ENCODE assay signal across 16 mouse cellular contexts in the genomic region with DNA sequence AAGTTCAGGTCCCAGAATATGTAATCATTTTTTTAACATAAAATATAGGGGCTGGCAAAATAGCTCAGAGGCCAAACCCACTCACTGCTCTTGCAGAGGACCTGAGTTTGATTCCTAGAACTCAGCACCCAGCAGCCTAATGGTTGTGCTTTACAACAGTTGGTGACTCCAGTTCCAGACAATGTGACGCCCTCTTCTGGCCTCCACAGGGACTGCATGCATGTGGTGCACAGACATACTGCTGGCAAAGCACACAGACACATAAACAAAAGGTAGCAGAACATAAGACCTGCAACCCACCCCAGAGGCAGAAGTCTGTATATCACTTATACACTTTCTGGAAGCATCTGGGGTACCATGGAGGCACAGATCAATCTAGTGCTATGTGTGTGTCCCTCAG.
DNase-seq lines count a peak whose midpoint lies in the region; ATAC-seq and TF ChIP-seq lines count a peak whose summit lies in the region.
"Had no signal": no experiment of that assay in that cellular context is flagged by ENCODE, and none has a peak within 500 bp of the region (broad histone marks: within the 10 kb centered on the region; RNA-seq: fewer than 3 reads in every experiment).

No protein-coding gene starts in this region.

- peaks cover 26% of the 10 kb centered on the region for H3K4me1 ChIP-seq in hindbrain, embryonic 12.5 days
- peaks cover 15% of the 10 kb centered on the region for H3K4me1 ChIP-seq in hindbrain, embryonic 14.5 days (replicated peaks; ENCODE audit: control insufficient read depth, insufficient read depth, low read length)
- H3K4me1 ChIP-seq in midbrain, embryonic 10.5 days: peaks cover 59% of the 10 kb centered on the region
- H3K4me1 ChIP-seq in midbrain, embryonic 16.5 days (ENCODE audit: control insufficient read depth, insufficient read depth, low read length): peaks cover 16% of the 10 kb centered on the region
- H3K4me1 ChIP-seq in liver, embryonic 12.5 days: peaks cover 52% of the 10 kb centered on the region
- no peaks in the 10 kb centered on the region; the same call in 1 of the 2 replicates for H3K4me1 ChIP-seq in midbrain, postnatal 0 days (ENCODE audit: insufficient read depth, low read length)

- H3K27me3 ChIP-seq in hindbrain, embryonic 12.5 days: peaks cover 6% of the 10 kb centered on the region; the same call in 1 of the 2 replicates
- H3K27me3 ChIP-seq in hindbrain, embryonic 14.5 days (ENCODE audit: control insufficient read depth, insufficient read depth, low read length): no peaks in the 10 kb centered on the region
- H3K27me3 ChIP-seq in midbrain, embryonic 10.5 days (ENCODE audit: low read depth, poor library complexity, severe bottlenecking): peaks cover 12% of the 10 kb centered on the region
- H3K27me3 ChIP-seq in midbrain, embryonic 16.5 days (ENCODE audit: control insufficient read depth, insufficient read depth, low read depth, low read length): no peaks in the 10 kb centered on the region; the same call in 1 of the 2 replicates
- peaks cover 19% of the 10 kb centered on the region for H3K27me3 ChIP-seq in liver, embryonic 12.5 days (replicated peaks)
- no peaks in the 10 kb centered on the region for H3K27me3 ChIP-seq in midbrain, postnatal 0 days (ENCODE audit: insufficient read depth, low read length)

- H3K9me3 ChIP-seq in hindbrain, embryonic 12.5 days (replicated peaks): no peaks in the 10 kb centered on the region
- no peaks in the 10 kb centered on the region for H3K9me3 ChIP-seq in hindbrain, embryonic 14.5 days (ENCODE audit: control insufficient read depth, low read length)
- H3K9me3 ChIP-seq in midbrain, embryonic 10.5 days (replicated peaks): no peaks in the 10 kb centered on the region
- H3K9me3 ChIP-seq in midbrain, embryonic 16.5 days (replicated peaks; ENCODE audit: control insufficient read depth, low read length, poor library complexity, severe bottlenecking): no peaks in the 10 kb centered on the region
- no peaks in the 10 kb centered on the region for H3K9me3 ChIP-seq in liver, embryonic 12.5 days (replicated peaks)
- H3K9me3 ChIP-seq in midbrain, postnatal 0 days (ENCODE audit: low read length): no peaks in the 10 kb centered on the region
- H3K9me3 ChIP-seq: heart, embryonic 13.5 days; limb, embryonic 12.5 days had no signal

- H3K36me3 ChIP-seq in hindbrain, embryonic 12.5 days: no peaks in the 10 kb centered on the region
- H3K36me3 ChIP-seq in hindbrain, embryonic 14.5 days (replicated peaks; ENCODE audit: control insufficient read depth, insufficient read depth): no peaks in the 10 kb centered on the region
- H3K36me3 ChIP-seq in midbrain, embryonic 10.5 days: no peaks in the 10 kb centered on the region
- H3K36me3 ChIP-seq in midbrain, embryonic 16.5 days (ENCODE audit: control insufficient read depth, insufficient read depth, low read length): no peaks in the 10 kb centered on the region
- no peaks in the 10 kb centered on the region for H3K36me3 ChIP-seq in liver, embryonic 12.5 days
- no peaks in the 10 kb centered on the region for H3K36me3 ChIP-seq in midbrain, postnatal 0 days (ENCODE audit: insufficient read depth, low read length)
- H3K36me3 ChIP-seq: heart, embryonic 13.5 days; limb, embryonic 12.5 days had no signal

- H3K9ac ChIP-seq in hindbrain, embryonic 12.5 days: no peak overlapping the region
- H3K9ac ChIP-seq in hindbrain, embryonic 14.5 days: no peak overlapping the region
- H3K9ac ChIP-seq in midbrain, embryonic 16.5 days (ENCODE audit: low read depth, low read length): no peak overlapping the region
- no peak overlapping the region for H3K9ac ChIP-seq in liver, embryonic 12.5 days
- H3K9ac ChIP-seq in midbrain, postnatal 0 days (replicated peaks; ENCODE audit: low read length, poor library complexity, severe bottlenecking): no peak overlapping the region
- H3K9ac ChIP-seq: heart, embryonic 13.5 days; limb, embryonic 12.5 days had no signal

- ATAC-seq in hindbrain, embryonic 12.5 days (ENCODE audit: low FRiP score): no peak
- no peak for ATAC-seq in hindbrain, embryonic 14.5 days (ENCODE audit: low FRiP score)
- no peak for ATAC-seq in midbrain, embryonic 16.5 days
- ATAC-seq in liver, embryonic 12.5 days: no peak
- ATAC-seq in midbrain, postnatal 0 days (ENCODE audit: low FRiP score): no peak
- ATAC-seq: forebrain, embryonic 14.5 days had no signal

- DNase-seq in hindbrain, embryonic 14.5 days (ENCODE audit: low spot score): no peak
- DNase-seq in midbrain, embryonic 10.5 days (ENCODE audit: low spot score): peak; percentile 41
- DNase-seq in midbrain, postnatal 0 days (ENCODE audit: low spot score): no peak
- no peak for DNase-seq in T-cell, adult 2 months (ENCODE audit: low spot score)
- DNase-seq: adrenal gland, postnatal 14 days; cerebellum, adult 9-11 months; kidney, adult 8-10 months; lung, postnatal 14 days; right cerebral cortex, postnatal 25 days; thymus, adult 18-20 months had no signal

- peak; percentile 62 for TF ChIP-seq CTCF in midbrain, postnatal 0 days (IDR thresholded peaks at IDR 0.05)

- 0 out of 2 replicates have a peak overlapping the region, but pooled peaks have one; percentile 60 for H3K27ac ChIP-seq in hindbrain, embryonic 12.5 days
- H3K27ac ChIP-seq in hindbrain, embryonic 14.5 days: no peak overlapping the region
- peak overlapping the region; percentile 89 for H3K27ac ChIP-seq in midbrain, embryonic 10.5 days (replicated peaks)
- no peak overlapping the region for H3K27ac ChIP-seq in midbrain, embryonic 16.5 days (ENCODE audit: low read length)
- H3K27ac ChIP-seq in liver, embryonic 12.5 days: peak overlapping the region; percentile 99; the same call in 1 of the 2 replicates
- H3K27ac ChIP-seq in midbrain, postnatal 0 days (ENCODE audit: low read depth, low read length): no peak overlapping the region
- H3K27ac ChIP-seq: heart, embryonic 13.5 days; limb, embryonic 12.5 days had no signal

- WGBS in hindbrain, embryonic 12.5 days: 81% methylated on average over 1 of the region's 1 CpGs
- WGBS in hindbrain, embryonic 14.5 days: 73% methylated on average over 1 of the region's 1 CpGs
- 56% methylated on average over 1 of the region's 1 CpGs for WGBS in midbrain, embryonic 10.5 days
- WGBS in midbrain, embryonic 16.5 days: 62% methylated on average over 1 of the region's 1 CpGs
- 37% methylated on average over 1 of the region's 1 CpGs for WGBS in liver, embryonic 12.5 days (ENCODE audit: insufficient replicate concordance)
- 38% methylated on average over 1 of the region's 1 CpGs for WGBS in midbrain, postnatal 0 days

- H3K4me2 ChIP-seq in hindbrain, embryonic 12.5 days (replicated peaks): no peak overlapping the region
- no peak overlapping the region for H3K4me2 ChIP-seq in hindbrain, embryonic 14.5 days (replicated peaks)
- no peak overlapping the region for H3K4me2 ChIP-seq in midbrain, embryonic 16.5 days (ENCODE audit: low read length)
- H3K4me2 ChIP-seq in liver, embryonic 12.5 days: no peak overlapping the region
- H3K4me2 ChIP-seq in midbrain, postnatal 0 days (ENCODE audit: low read depth, low read length, poor library complexity, severe bottlenecking): no peak overlapping the region
- H3K4me2 ChIP-seq: heart, embryonic 13.5 days; limb, embryonic 12.5 days had no signal

- no peak overlapping the region for H3K4me3 ChIP-seq in hindbrain, embryonic 12.5 days
- no peak overlapping the region for H3K4me3 ChIP-seq in hindbrain, embryonic 14.5 days (replicated peaks; ENCODE audit: low read length)
- no peak overlapping the region for H3K4me3 ChIP-seq in midbrain, embryonic 10.5 days
- H3K4me3 ChIP-seq in midbrain, embryonic 16.5 days (ENCODE audit: low read depth, low read length): no peak overlapping the region
- no peak overlapping the region for H3K4me3 ChIP-seq in liver, embryonic 12.5 days
- H3K4me3 ChIP-seq in midbrain, postnatal 0 days (ENCODE audit: low read depth, low read length): no peak overlapping the region
- H3K4me3 ChIP-seq: heart, embryonic 13.5 days; limb, embryonic 12.5 days had no signal

Comparison
In these comparisons a context has a peak if more than half of its experiments do, and no peak if none do; other contexts are left out.
1. H3K27ac ChIP-seq: peak in hindbrain, embryonic 12.5 days (single experiment), midbrain, embryonic 10.5 days (single experiment) and liver, embryonic 12.5 days (single experiment); none in hindbrain, embryonic 14.5 days (single experiment), midbrain, embryonic 16.5 days (single experiment) and midbrain, postnatal 0 days (single experiment).